Mouse (Mus musculus): ENCODE results near the gene Lrrk1.
A peak's percentile ranks its signal among the peaks of the same experiment; 100 is the strongest.

The Lrrk1 gene

GRCm38 (mm10) chr7:66257232-66257631, 130.9 kb downstream of the Lrrk1 start:
- no peak for DNase-seq (ENCODE audit: low read depth, low spot score)

- no peak for DNase-seq (ENCODE audit: low read depth, low spot score)
These were observed 131.7 kb downstream of the Lrrk1 start for GRCm38 (mm10) chr7:66256441-66256840.

GRCm38 (mm10) chr7:66254993-66255392, 133.2 kb downstream of the Lrrk1 start:
- no peak for DNase-seq (ENCODE audit: low read depth, low spot score)

- no peak for DNase-seq (ENCODE audit: low read depth, low spot score)
These were observed 134.0 kb downstream of the Lrrk1 start for GRCm38 (mm10) chr7:66253975-66254651.

GRCm38 (mm10) chr7:66250030-66250429, 138.1 kb downstream of the Lrrk1 start:
- no peak for DNase-seq (ENCODE audit: low read depth, low spot score)

GRCm38 (mm10) chr7:66249426-66249825, 138.7 kb downstream of the Lrrk1 start:
- no peak for DNase-seq (ENCODE audit: low read depth, low spot score)

GRCm38 (mm10) chr7:66249020-66249419, 139.1 kb downstream of the Lrrk1 start:
- DNase-seq (ENCODE audit: low read depth, low spot score): no peak

GRCm38 (mm10) chr7:66248270-66248669, 139.9 kb downstream of the Lrrk1 start:
- no peak for DNase-seq (ENCODE audit: low read depth, low spot score)

- peak; percentile 73 for DNase-seq (ENCODE audit: low read depth, low spot score)
These were observed 140.7 kb downstream of the Lrrk1 start for GRCm38 (mm10) chr7:66247274-66248021.

GRCm38 (mm10) chr7:66246716-66247235, 141.4 kb downstream of the Lrrk1 start:
- no peak for DNase-seq (ENCODE audit: low read depth, low spot score)

- DNase-seq (ENCODE audit: low read depth, low spot score): no peak
These were observed 142.5 kb downstream of the Lrrk1 start for GRCm38 (mm10) chr7:66245646-66246045.

- DNase-seq (ENCODE audit: low read depth, low spot score): no peak
These were observed 144.3 kb downstream of the Lrrk1 start for GRCm38 (mm10) chr7:66243766-66244325.

GRCm38 (mm10) chr7:66241855-66242412, 146.2 kb downstream of the Lrrk1 start:
- DNase-seq (ENCODE audit: low read depth, low spot score): no peak

GRCm38 (mm10) chr7:66238157-66238556, 150.0 kb downstream of the Lrrk1 start:
- DNase-seq (ENCODE audit: low read depth, low spot score): no peak

GRCm38 (mm10) chr7:66233947-66234516, 154.1 kb downstream of the Lrrk1 start:
- no peak for DNase-seq (ENCODE audit: low read depth, low spot score)

GRCm38 (mm10) chr7:66233141-66233946, 154.8 kb downstream of the Lrrk1 start:
- no peak for DNase-seq (ENCODE audit: low read depth, low spot score)

- no peak for DNase-seq (ENCODE audit: low read depth, low spot score)
These were observed 156.3 kb downstream of the Lrrk1 start for GRCm38 (mm10) chr7:66231861-66232260.

- no peak for DNase-seq (ENCODE audit: low read depth, low spot score)
These were observed 157.3 kb downstream of the Lrrk1 start for GRCm38 (mm10) chr7:66230638-66231550.

- no peak for DNase-seq (ENCODE audit: low read depth, low spot score)
These were observed 157.9 kb downstream of the Lrrk1 start for GRCm38 (mm10) chr7:66230246-66230637.

GRCm38 (mm10) chr7:66229433-66229832, 158.7 kb downstream of the Lrrk1 start:
- DNase-seq (ENCODE audit: low read depth, low spot score): no peak

All from brain, embryonic 18.5 days (tissue).